ENCODE assay signal across 8 mouse cellular contexts in the genomic region with DNA sequence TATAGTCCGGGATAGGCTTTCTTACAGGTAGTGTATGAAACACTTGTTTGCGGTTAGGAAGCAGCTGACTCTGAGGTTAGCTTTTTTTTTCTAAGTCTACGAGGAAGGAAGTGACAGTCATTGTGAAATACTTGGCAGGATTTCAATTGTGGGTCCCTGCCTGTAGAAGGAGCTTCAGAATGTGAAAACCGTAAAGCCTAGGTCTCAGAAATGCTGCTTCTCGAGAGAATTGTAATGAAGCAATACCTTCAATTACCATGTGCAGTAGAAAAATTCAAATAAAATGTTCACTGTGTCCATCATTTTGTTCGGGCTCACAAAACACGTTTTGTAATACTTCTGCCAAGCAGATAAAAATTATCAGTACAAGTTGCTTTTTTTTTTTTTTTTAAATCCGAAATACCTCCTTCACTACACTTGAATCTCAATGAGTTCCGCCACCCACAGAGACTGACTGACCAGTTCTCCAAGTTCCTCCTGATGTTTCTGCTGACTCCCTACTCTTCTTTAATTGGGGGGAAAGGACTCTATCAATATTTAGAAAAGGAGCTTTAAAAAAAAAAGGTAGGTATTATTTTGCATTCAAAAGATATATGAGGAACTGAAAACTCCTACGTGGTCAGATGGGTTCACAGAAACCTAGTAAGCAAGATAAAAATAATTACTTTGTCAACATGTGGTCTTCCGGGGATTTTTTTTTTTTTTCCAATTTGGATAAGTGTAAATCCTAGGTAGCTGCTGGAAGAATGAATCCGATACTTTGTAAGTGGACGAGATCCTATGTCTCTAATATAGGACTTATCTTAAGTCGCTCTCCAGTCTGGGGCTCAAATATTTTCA. TPM values are rescaled to one million over a fixed set of nuclear protein-coding genes. Genes with fewer than 3 reads are reported as not detected.
DNase-seq lines count a peak whose midpoint lies in the region; ATAC-seq and TF ChIP-seq lines count a peak whose summit lies in the region.

No protein-coding gene starts in this region.

- TF ChIP-seq CTCF in E14TG2a.4 (conservative IDR thresholded peaks at IDR 0.05; ENCODE audit: low read length), result no peak

- H3K4me1 ChIP-seq in E14TG2a.4 (replicated peaks; ENCODE audit: low read depth, low read length), result peaks cover 23% of the 10 kb centered on the region
- H3K4me1 ChIP-seq in forebrain, embryonic 11.5 days (replicated peaks; ENCODE audit: control insufficient read depth, insufficient read depth, low read length), result peaks cover 3% of the 10 kb centered on the region; the same call in 1 of the 2 replicates
- H3K4me1 ChIP-seq in stomach, embryonic 14.5 days (ENCODE audit: control insufficient read depth, insufficient read depth, low read length), result peaks cover 7% of the 10 kb centered on the region; the same call in 1 of the 2 replicates

- WGBS in forebrain, embryonic 11.5 days, result 62% methylated on average over 14 of the region's 14 CpGs
- 48% methylated on average over 14 of the region's 14 CpGs for WGBS in stomach, embryonic 14.5 days

- peak overlapping the region; percentile 46 for H3K4me2 ChIP-seq in forebrain, embryonic 11.5 days (ENCODE audit: low read depth, low read length, severe bottlenecking)
- H3K4me2 ChIP-seq in stomach, embryonic 14.5 days (replicated peaks; ENCODE audit: low read depth, low read length), result peak overlapping the region; percentile 51

- H3K9me3 ChIP-seq in E14TG2a.4 (ENCODE audit: low read length), result no peaks in the 10 kb centered on the region
- no peaks in the 10 kb centered on the region for H3K9me3 ChIP-seq in forebrain, embryonic 11.5 days (ENCODE audit: control insufficient read depth, low read length)
- H3K9me3 ChIP-seq in stomach, embryonic 14.5 days (ENCODE audit: control insufficient read depth, low read depth, low read length), result no peaks in the 10 kb centered on the region

- ATAC-seq in forebrain, embryonic 11.5 days (replicated peaks; ENCODE audit: low FRiP score), result no peak
- ATAC-seq in inflammation-experienced regulatory T-cells, adult 6 months, result peak; percentile 83
- no peak for ATAC-seq in stomach, embryonic 14.5 days (ENCODE audit: insufficient number of reproducible peaks, insufficient read depth, low FRiP score, low read depth)

- H3K9ac ChIP-seq in forebrain, embryonic 11.5 days (ENCODE audit: low read length), result peak overlapping the region; percentile 36; the same call in 1 of the 2 replicates
- H3K9ac ChIP-seq in stomach, embryonic 14.5 days (replicated peaks; ENCODE audit: low read depth, low read length), result no peak overlapping the region

- H3K27me3 ChIP-seq in E14TG2a.4 (ENCODE audit: insufficient read depth, low read length), result peaks cover 14% of the 10 kb centered on the region
- no peaks in the 10 kb centered on the region for H3K27me3 ChIP-seq in forebrain, embryonic 11.5 days (ENCODE audit: control insufficient read depth, insufficient read depth, low read length)
- 0 out of 2 replicates have a peak, but pooled peaks cover 3% of the 10 kb centered on the region for H3K27me3 ChIP-seq in stomach, embryonic 14.5 days (ENCODE audit: control insufficient read depth, insufficient read depth, low read length)

- peaks cover 4% of the 10 kb centered on the region for H3K36me3 ChIP-seq in E14TG2a.4 (ENCODE audit: insufficient read depth, low read length)
- H3K36me3 ChIP-seq in forebrain, embryonic 11.5 days (ENCODE audit: control insufficient read depth, insufficient read depth, low read length), result no peaks in the 10 kb centered on the region; the same call in 1 of the 2 replicates
- peaks cover 3% of the 10 kb centered on the region; the same call in 1 of the 2 replicates for H3K36me3 ChIP-seq in stomach, embryonic 14.5 days (ENCODE audit: control insufficient read depth, insufficient read depth, low read length)

- peak overlapping the region; percentile 15; the same call in 1 of the 2 replicates for H3K27ac ChIP-seq in forebrain, embryonic 11.5 days (ENCODE audit: low read depth, low read length)
- peak overlapping the region; percentile 64; the same call in 1 of the 2 replicates for H3K27ac ChIP-seq in stomach, embryonic 14.5 days (ENCODE audit: low read length)

- peak overlapping the region; percentile 90 for H3K4me3 ChIP-seq in E14TG2a.4 (replicated peaks; ENCODE audit: low read length)
- H3K4me3 ChIP-seq in forebrain, embryonic 11.5 days (ENCODE audit: low read depth, low read length), result peak overlapping the region; percentile 62
- peak overlapping the region; percentile 63 for H3K4me3 ChIP-seq in stomach, embryonic 14.5 days (ENCODE audit: low read depth, low read length)

- peak; percentile 17 for DNase-seq in embryo, embryonic 10.5 days (ENCODE audit: low spot score)
- no peak for DNase-seq in embryo, embryonic 9.5 days (ENCODE audit: extremely low spot score)
- no peak for DNase-seq in forebrain, embryonic 11.5 days (ENCODE audit: low spot score)
- peak; percentile 60 for DNase-seq in lung, postnatal 14 days
- DNase-seq in right cerebral cortex, postnatal 10 days (ENCODE audit: low spot score in 2 of 2), result no peak

RNA-seq across cellular contexts. Expression of a gene that starts 0.8 kb away (rescaled TPM):
- 44.7 and 47.0 TPM in 2 replicates for polyA plus RNA-seq in forebrain, embryonic 11.5 days (2014; fragmentation: Nextera tagmentation; extraction: Ambion mirVana)
- 1 to 10 TPM; 1.3 to 7.7 (median 6.8) TPM for polyA plus RNA-seq in inflammation-experienced regulatory T-cells, adult 6 months (2017; shearing (Covaris generic))
- 38.4 and 42.0 TPM in 2 replicates for polyA plus RNA-seq in stomach, embryonic 14.5 days (2014; fragmentation: Nextera tagmentation; extraction: Ambion mirVana)

RNA-seq across cellular contexts. Expression of a gene that starts 37.7 kb away (rescaled TPM):
- polyA plus RNA-seq in forebrain, embryonic 11.5 days (2014; fragmentation: Nextera tagmentation; extraction: Ambion mirVana), result 11.8 and 14.2 TPM in 2 replicates
- polyA plus RNA-seq in inflammation-experienced regulatory T-cells, adult 6 months (2017; shearing (Covaris generic)), result under 1 TPM in 2 of 3 experiments, not detected in 1; 0.09 to 0.26 TPM
- polyA plus RNA-seq in stomach, embryonic 14.5 days (2014; fragmentation: Nextera tagmentation; extraction: Ambion mirVana), result 136 and 158 TPM in 2 replicates

Comparison
In these comparisons a context has a peak if more than half of its experiments do, and no peak if none do; other contexts are left out.
1. DNase-seq: peak in embryo, embryonic 10.5 days (single experiment) and lung, postnatal 14 days (single experiment); none in embryo, embryonic 9.5 days (single experiment), forebrain, embryonic 11.5 days (single experiment) and right cerebral cortex, postnatal 10 days (0 of 2).
2. Peak in every context shown above with its lines, with median percentiles within 50 percentile points of each other: H3K4me3 ChIP-seq.